Mouse (Mus musculus) embryonic facial prominence, embryonic 15.5 days (tissue): Measurements from ENCODE around the gene Lrrk1. TPM values are rescaled to one million over a fixed set of nuclear protein-coding genes. Genes with fewer than 3 reads are reported as not detected.
A peak's percentile ranks its signal among the peaks of the same experiment; 100 is the strongest.

ENCODE experiments used
- ATAC-seq: fragments of 200-750 bp; cut with Nextera tagmentation; 2 replicates; pipeline ENCODE4 v1.8.0; 2017; ENCODE audit warnings: low read depth, moderate TSS enrichment; ENCODE audit not compliant: insufficient number of reproducible peaks, low FRiP score, low TSS enrichment
- H3K27ac ChIP-seq: fragments of 300-500 bp; sonication (generic); replicated peaks from 2 replicates; pipeline ENCODE4 v1.5.1; 2015; ENCODE audit warnings: mild to moderate bottlenecking, inconsistent platforms
- H3K27me3 ChIP-seq: fragments of 300-500 bp; sonication (generic); 2 replicates; pipeline ENCODE4 v1.6.1; 2015; ENCODE audit warnings: inconsistent platforms
- H3K36me3 ChIP-seq: fragments of 300-500 bp; sonication (generic); 2 replicates; pipeline ENCODE4 v1.6.1; 2015; ENCODE audit warnings: mild to moderate bottlenecking, inconsistent platforms
- H3K4me1 ChIP-seq: fragments of 300-500 bp; sonication (generic); 2 replicates; pipeline ENCODE4 v1.6.1; 2015; ENCODE audit warnings: inconsistent platforms
- H3K4me2 ChIP-seq: fragments of 300-500 bp; sonication (generic); replicated peaks from 2 replicates; pipeline ENCODE4 v1.6.1; 2015; ENCODE audit warnings: mild to moderate bottlenecking, inconsistent platforms
- H3K4me3 ChIP-seq: fragments of 300-500 bp; sonication (generic); replicated peaks from 2 replicates; pipeline ENCODE4 v1.5.1; 2015; ENCODE audit warnings: mild to moderate bottlenecking, inconsistent platforms
- H3K9ac ChIP-seq: fragments of 300-500 bp; sonication (generic); 2 replicates; pipeline ENCODE4 v1.6.1; 2015; ENCODE audit warnings: inconsistent platforms
- H3K9me3 ChIP-seq: fragments of 300-500 bp; sonication (generic); replicated peaks from 2 replicates; pipeline ENCODE4 v1.6.1; 2016; ENCODE audit warnings: inconsistent platforms
- WGBS: fragments of 180-500 bp; shearing (Covaris S2); methylation state at CpG from one replicate; pipeline ENCODE4 v1.1.7; 2015; 5-methylcytosine and 5-hydroxymethylcytosine counted together
- polyA plus RNA-seq: library from polyadenylated mRNA; unstranded; fragments of >200 nt; fragmentation: Nextera tagmentation; extraction: Ambion mirVana; gene quantifications from 2 replicates; pipeline ENCODE4 v1.2.1, GENCODE M21; 2015

Gene Lrrk1
- polyA plus RNA-seq, 1 experiment from 2014 or later, result 16.9 TPM

GRCm38 (mm10) chr7:66405541-66405940 lies 17.4 kb upstream of the Lrrk1 start:
- 0 out of 2 replicates have a peak, but pooled peaks cover 4% of the 10 kb centered on the region for H3K27me3 ChIP-seq
- H3K27ac ChIP-seq, result no peak overlapping the region
- no peak for ATAC-seq
- no peak overlapping the region for H3K9ac ChIP-seq
- no peaks in the 10 kb centered on the region for H3K9me3 ChIP-seq
- no peak overlapping the region for H3K4me2 ChIP-seq
- no peaks in the 10 kb centered on the region for H3K36me3 ChIP-seq
- peaks cover 36% of the 10 kb centered on the region for H3K4me1 ChIP-seq
- WGBS, result 53% methylated on average over 11 of the region's 11 CpGs
- H3K4me3 ChIP-seq, result no peak overlapping the region

GRCm38 (mm10) chr7:66404802-66405201 lies 16.7 kb upstream of the Lrrk1 start:
- no peak overlapping the region for H3K4me3 ChIP-seq
- no peak overlapping the region for H3K9ac ChIP-seq
- H3K4me1 ChIP-seq, result peaks cover 36% of the 10 kb centered on the region
- H3K9me3 ChIP-seq, result no peaks in the 10 kb centered on the region
- H3K27me3 ChIP-seq, result 0 out of 2 replicates have a peak, but pooled peaks cover 4% of the 10 kb centered on the region
- H3K4me2 ChIP-seq, result no peak overlapping the region
- ATAC-seq, result peak; percentile 71; the same call in 1 of the 2 replicates
- WGBS, result 64% methylated on average over 4 of the region's 4 CpGs
- H3K27ac ChIP-seq, result no peak overlapping the region
- H3K36me3 ChIP-seq, result no peaks in the 10 kb centered on the region

GRCm38 (mm10) chr7:66404141-66404540 lies 16.0 kb upstream of the Lrrk1 start:
- 32% methylated on average over 10 of the region's 10 CpGs for WGBS
- Histone ChIP-seq H3K27ac (no peak overlapping the region), H3K4me3 (no peak overlapping the region)

GRCm38 (mm10) chr7:66402876-66403275 lies 14.7 kb upstream of the Lrrk1 start:
- Histone ChIP-seq H3K4me3 (no peak overlapping the region), H3K36me3 (no peaks in the 10 kb centered on the region), H3K4me2 (no peak overlapping the region), H3K9me3 (no peaks in the 10 kb centered on the region), H3K4me1 (peaks cover 36% of the 10 kb centered on the region), H3K27ac (no peak overlapping the region), H3K27me3 (0 out of 2 replicates have a peak, but pooled peaks cover 4% of the 10 kb centered on the region), H3K9ac (no peak overlapping the region)
- 86% methylated on average over 5 of the region's 5 CpGs for WGBS
- ATAC-seq, result no peak

More at GRCm38 (mm10) chr7:66404141-66404540, 16.0 kb upstream of the Lrrk1 start:
- Histone ChIP-seq H3K9ac (no peak overlapping the region), H3K4me1 (peaks cover 36% of the 10 kb centered on the region), H3K9me3 (no peaks in the 10 kb centered on the region), H3K27me3 (0 out of 2 replicates have a peak, but pooled peaks cover 4% of the 10 kb centered on the region), H3K36me3 (no peaks in the 10 kb centered on the region), H3K4me2 (no peak overlapping the region)
- ATAC-seq, result peak; percentile 53; the same call in 1 of the 2 replicates

- WGBS, result 61% methylated on average over 8 of the region's 8 CpGs
- Histone ChIP-seq H3K4me2 (no peak overlapping the region), H3K9ac (no peak overlapping the region), H3K36me3 (no peaks in the 10 kb centered on the region), H3K4me3 (no peak overlapping the region), H3K27ac (no peak overlapping the region), H3K9me3 (no peaks in the 10 kb centered on the region), H3K4me1 (peaks cover 34% of the 10 kb centered on the region), H3K27me3 (no peaks in the 10 kb centered on the region)
- ATAC-seq, result no peak
Observed at GRCm38 (mm10) chr7:66401605-66402004, 13.5 kb upstream of the Lrrk1 start.

- Histone ChIP-seq H3K9me3 (no peaks in the 10 kb centered on the region), H3K4me1 (peaks cover 5% of the 10 kb centered on the region; the same call in 1 of the 2 replicates), H3K9ac (no peak overlapping the region), H3K4me3 (no peak overlapping the region), H3K36me3 (no peaks in the 10 kb centered on the region), H3K27ac (no peak overlapping the region), H3K27me3 (no peaks in the 10 kb centered on the region), H3K4me2 (no peak overlapping the region)
- WGBS, result 62% methylated on average over 3 of the region's 3 CpGs
- ATAC-seq, result no peak
Observed at GRCm38 (mm10) chr7:66397288-66397687, 9.1 kb upstream of the Lrrk1 start.

GRCm38 (mm10) chr7:66388621-66389532 lies 727 bp upstream of the Lrrk1 start:
- Histone ChIP-seq H3K9me3 (no peaks in the 10 kb centered on the region), H3K27ac (peak overlapping the region; percentile 71; the same call in 1 of the 2 replicates), H3K9ac (peak overlapping the region; percentile 91; the same call in 1 of the 2 replicates), H3K4me1 (peaks cover 18% of the 10 kb centered on the region), H3K27me3 (no peaks in the 10 kb centered on the region), H3K4me2 (peak overlapping the region; percentile 92), H3K4me3 (peak overlapping the region; percentile 72), H3K36me3 (no peaks in the 10 kb centered on the region)
- ATAC-seq, result no peak
- WGBS, result 7% methylated on average over 28 of the region's 28 CpGs

- peak overlapping the region; percentile 71 for H3K27ac ChIP-seq
- H3K9ac ChIP-seq, result peak overlapping the region; percentile 91
- no peak for ATAC-seq
Observed at GRCm38 (mm10) chr7:66387419-66387812, 734 bp downstream of the Lrrk1 start.

GRCm38 (mm10) chr7:66386411-66386810 lies 1.7 kb downstream of the Lrrk1 start:
- ATAC-seq, result no peak
- 91% methylated on average over 6 of the region's 6 CpGs for WGBS
- no peak overlapping the region for H3K9ac ChIP-seq
- H3K4me1 ChIP-seq, result peaks cover 21% of the 10 kb centered on the region
- no peak overlapping the region for H3K27ac ChIP-seq
- H3K4me3 ChIP-seq, result no peak overlapping the region
- H3K36me3 ChIP-seq, result no peaks in the 10 kb centered on the region
- H3K27me3 ChIP-seq, result no peaks in the 10 kb centered on the region
- H3K4me2 ChIP-seq, result no peak overlapping the region
- no peaks in the 10 kb centered on the region for H3K9me3 ChIP-seq

More at GRCm38 (mm10) chr7:66387419-66387812, 734 bp downstream of the Lrrk1 start:
- Histone ChIP-seq H3K4me3 (peak overlapping the region; percentile 72), H3K36me3 (no peaks in the 10 kb centered on the region), H3K4me1 (peaks cover 21% of the 10 kb centered on the region), H3K9me3 (no peaks in the 10 kb centered on the region), H3K4me2 (peak overlapping the region; percentile 92), H3K27me3 (no peaks in the 10 kb centered on the region)
- WGBS, result under 1% methylated on average over 13 of the region's 13 CpGs

GRCm38 (mm10) chr7:66385826-66386225 lies 2.3 kb downstream of the Lrrk1 start:
- no peak overlapping the region for H3K27ac ChIP-seq
- peaks cover 21% of the 10 kb centered on the region for H3K4me1 ChIP-seq
- H3K36me3 ChIP-seq, result 0 out of 2 replicates have a peak, but pooled peaks cover under 1% of the 10 kb centered on the region
- H3K27me3 ChIP-seq, result no peaks in the 10 kb centered on the region
- no peaks in the 10 kb centered on the region for H3K9me3 ChIP-seq
- no peak overlapping the region for H3K4me2 ChIP-seq
- no peak overlapping the region for H3K4me3 ChIP-seq
- 93% methylated on average over 12 of the region's 12 CpGs for WGBS
- H3K9ac ChIP-seq, result no peak overlapping the region
- no peak for ATAC-seq

- 93% methylated on average over 8 of the region's 8 CpGs for WGBS
- Histone ChIP-seq H3K27ac (no peak overlapping the region), H3K4me1 (peaks cover 21% of the 10 kb centered on the region)
Observed at GRCm38 (mm10) chr7:66384891-66385290, 3.3 kb downstream of the Lrrk1 start.

More at GRCm38 (mm10) chr7:66384891-66385290, 3.3 kb downstream of the Lrrk1 start:
- no peak overlapping the region for H3K4me2 ChIP-seq
- H3K4me3 ChIP-seq, result no peak overlapping the region
- H3K9ac ChIP-seq, result no peak overlapping the region
- no peaks in the 10 kb centered on the region for H3K9me3 ChIP-seq
- 0 out of 2 replicates have a peak, but pooled peaks cover 4% of the 10 kb centered on the region for H3K36me3 ChIP-seq
- no peaks in the 10 kb centered on the region for H3K27me3 ChIP-seq
- no peak for ATAC-seq
